Mouse (Mus musculus): Measurements from ENCODE around the gene Nos2. TPM values are rescaled to one million over a fixed set of nuclear protein-coding genes. Genes with fewer than 3 reads are reported as not detected.
"Not testable (repeated sequence)": the region's sequence is repeated elsewhere in the genome, so short reads cannot be mapped to it uniquely, and the experiment has no call there.

Gene Nos2
- polyA plus RNA-seq, 1 experiment from 2014 or later = 5.3 TPM

GRCm38 (mm10) chr11:78990096-78990495, 69.5 kb downstream of the Nos2 start:
- no peak overlapping the region for H3K27ac ChIP-seq (ENCODE audit: low read length)
- TF ChIP-seq CTCF (IDR thresholded peaks at IDR 0.05) (no peak), EP300 (IDR thresholded peaks at IDR 0.05) (no peak)
- no peak for ATAC-seq
- WGBS = 92% methylated on average over 9 of the region's 9 CpGs
- DNase-seq (ENCODE audit: low spot score) = no peak
- no peak overlapping the region for H3K4me2 ChIP-seq (replicated peaks; ENCODE audit: low read depth, low read length)
- no peaks in the 10 kb centered on the region for H3K27me3 ChIP-seq (replicated peaks; ENCODE audit: insufficient read depth, low read length)
- H3K9ac ChIP-seq (replicated peaks; ENCODE audit: low read depth) = no peak overlapping the region
- H3K4me3 ChIP-seq (ENCODE audit: low read depth, low read length) = no peak overlapping the region
- no peaks in the 10 kb centered on the region for H3K9me3 ChIP-seq (ENCODE audit: low read length)
- peaks cover 1% of the 10 kb centered on the region; the same call in 1 of the 2 replicates for H3K4me1 ChIP-seq (ENCODE audit: insufficient read depth, low read depth, low read length)
- no peaks in the 10 kb centered on the region for H3K36me3 ChIP-seq (ENCODE audit: insufficient read depth, low read length)

GRCm38 (mm10) chr11:78990875-78991543, 70.4 kb downstream of the Nos2 start:
- H3K36me3 ChIP-seq (ENCODE audit: insufficient read depth, low read length); H3K9ac ChIP-seq (replicated peaks; ENCODE audit: low read depth); H3K4me1 ChIP-seq (ENCODE audit: insufficient read depth, low read depth, low read length); H3K4me2 ChIP-seq (replicated peaks; ENCODE audit: low read depth, low read length); H3K27ac ChIP-seq (ENCODE audit: low read length); H3K4me3 ChIP-seq (ENCODE audit: low read depth, low read length); H3K27me3 ChIP-seq (replicated peaks; ENCODE audit: insufficient read depth, low read length); ATAC-seq; H3K9me3 ChIP-seq (ENCODE audit: low read length): not testable (repeated sequence)
- WGBS = 56% methylated on average over 5 of the region's 5 CpGs
- DNase-seq (ENCODE audit: low spot score) = peak; percentile 54

GRCm38 (mm10) chr11:78999118-78999517, 78.5 kb downstream of the Nos2 start:
- DNase-seq (ENCODE audit: low spot score) (no peak), ATAC-seq (no peak)
- H3K27me3 ChIP-seq (replicated peaks; ENCODE audit: insufficient read depth, low read length) = no peaks in the 10 kb centered on the region
- 65% methylated on average over 6 of the region's 6 CpGs for WGBS
- no peak overlapping the region for H3K9ac ChIP-seq (replicated peaks; ENCODE audit: low read depth)
- H3K4me2 ChIP-seq (replicated peaks; ENCODE audit: low read depth, low read length) = no peak overlapping the region
- H3K9me3 ChIP-seq (ENCODE audit: low read length) = no peaks in the 10 kb centered on the region
- H3K27ac ChIP-seq (ENCODE audit: low read length) = no peak overlapping the region
- no peak overlapping the region for H3K4me3 ChIP-seq (ENCODE audit: low read depth, low read length)
- TF ChIP-seq CTCF (IDR thresholded peaks at IDR 0.05) (no peak), EP300 (IDR thresholded peaks at IDR 0.05) (no peak)
- H3K4me1 ChIP-seq (ENCODE audit: insufficient read depth, low read depth, low read length) = no peaks in the 10 kb centered on the region
- H3K36me3 ChIP-seq (ENCODE audit: insufficient read depth, low read length) = no peaks in the 10 kb centered on the region

- DNase-seq (ENCODE audit: low spot score) = no peak
- 84% methylated on average over 4 of the region's 4 CpGs for WGBS
- peak overlapping the region; percentile 55; the same call in 1 of the 2 replicates for H3K27ac ChIP-seq (ENCODE audit: low read length)
Measured at GRCm38 (mm10) chr11:79001871-79002270, 81.3 kb downstream of the Nos2 start.

GRCm38 (mm10) chr11:79002551-79002951, 82.0 kb downstream of the Nos2 start:
- Histone ChIP-seq H3K36me3 (ENCODE audit: insufficient read depth, low read length) (no peaks in the 10 kb centered on the region), H3K4me1 (ENCODE audit: insufficient read depth, low read depth, low read length) (no peaks in the 10 kb centered on the region), H3K27me3 (replicated peaks; ENCODE audit: insufficient read depth, low read length) (no peaks in the 10 kb centered on the region), H3K4me2 (replicated peaks; ENCODE audit: low read depth, low read length) (no peak overlapping the region), H3K27ac (ENCODE audit: low read length) (peak overlapping the region; percentile 55), H3K4me3 (ENCODE audit: low read depth, low read length) (no peak overlapping the region), H3K9ac (replicated peaks; ENCODE audit: low read depth) (no peak overlapping the region), H3K9me3 (ENCODE audit: low read length) (no peaks in the 10 kb centered on the region)
- ATAC-seq (peak; percentile 80), DNase-seq (ENCODE audit: low spot score) (peak; percentile 80)
- TF ChIP-seq CTCF (IDR thresholded peaks at IDR 0.05) = no peak
- TF ChIP-seq EP300 (IDR thresholded peaks at IDR 0.05) = peak; percentile 60; the same call in 1 of the 2 replicates
- 30% methylated on average over 5 of the region's 5 CpGs for WGBS

More at GRCm38 (mm10) chr11:79001871-79002270, 81.3 kb downstream of the Nos2 start:
- no peak for ATAC-seq
- no peak for TF ChIP-seq CTCF (IDR thresholded peaks at IDR 0.05)
- TF ChIP-seq EP300 (IDR thresholded peaks at IDR 0.05) = no peak
- H3K27me3 ChIP-seq (replicated peaks; ENCODE audit: insufficient read depth, low read length) = no peaks in the 10 kb centered on the region
- no peaks in the 10 kb centered on the region for H3K36me3 ChIP-seq (ENCODE audit: insufficient read depth, low read length)
- no peaks in the 10 kb centered on the region for H3K9me3 ChIP-seq (ENCODE audit: low read length)
- no peak overlapping the region for H3K4me2 ChIP-seq (replicated peaks; ENCODE audit: low read depth, low read length)
- no peaks in the 10 kb centered on the region for H3K4me1 ChIP-seq (ENCODE audit: insufficient read depth, low read depth, low read length)
- H3K4me3 ChIP-seq (ENCODE audit: low read depth, low read length) = no peak overlapping the region
- H3K9ac ChIP-seq (replicated peaks; ENCODE audit: low read depth) = no peak overlapping the region

GRCm38 (mm10) chr11:79003053-79003768, 82.6 kb downstream of the Nos2 start:
- 48% methylated on average over 11 of the region's 11 CpGs for WGBS
- H3K27ac ChIP-seq (ENCODE audit: low read length) = peak overlapping the region; percentile 62
- H3K9me3 ChIP-seq (ENCODE audit: low read length) = no peaks in the 10 kb centered on the region
- H3K36me3 ChIP-seq (ENCODE audit: insufficient read depth, low read length) = no peaks in the 10 kb centered on the region
- no peak overlapping the region for H3K9ac ChIP-seq (replicated peaks; ENCODE audit: low read depth)
- H3K4me2 ChIP-seq (replicated peaks; ENCODE audit: low read depth, low read length) = no peak overlapping the region
- peak; percentile 88 for TF ChIP-seq EP300 (IDR thresholded peaks at IDR 0.05)
- no peak for TF ChIP-seq CTCF (IDR thresholded peaks at IDR 0.05)
- no peaks in the 10 kb centered on the region for H3K4me1 ChIP-seq (ENCODE audit: insufficient read depth, low read depth, low read length)
- DNase-seq (ENCODE audit: low spot score) (peak; percentile 76), ATAC-seq (peak; percentile 91)
- H3K4me3 ChIP-seq (ENCODE audit: low read depth, low read length) = no peak overlapping the region
- H3K27me3 ChIP-seq (replicated peaks; ENCODE audit: insufficient read depth, low read length) = no peaks in the 10 kb centered on the region
